Mouse (Mus musculus): Measurements from ENCODE around the gene Ppp1r9a.

GRCm38 (mm10) chr6:5159385-5159791 is 256.7 kb downstream of the Ppp1r9a start:
- TF ChIP-seq POLR2A (IDR thresholded peaks at IDR 0.05; ENCODE audit: low read depth, low read length) (no peak), CTCF (IDR thresholded peaks at IDR 0.05; ENCODE audit: extremely low read depth, insufficient read length, insufficient replicate concordance, low read depth, low read length) (no peak)
